Mouse (Mus musculus) heart, adult 8-10 months (tissue): ENCODE measurements at regions not wholly inside any gene's neighbourhood (a gene's known extent, or its start where the extent isn't known, plus 50 kb on each side); places are given as distances from the start of the nearest gene placed in this dataset.

Source experiments
- DNase-seq: peaks from one replicate; pipeline ENCODE4 v3.0.0; 2022; ENCODE audit warnings: low spot score

GRCm38 (mm10) chr8:36304809-36305208 is 539.2 kb downstream of the Gm19410 start:
- DNase-seq, result no peak

- DNase-seq, result no peak
These were observed 540.7 kb downstream of the Gm19410 start for GRCm38 (mm10) chr8:36306336-36306735.

GRCm38 (mm10) chr8:36307496-36307895 is 541.9 kb downstream of the Gm19410 start:
- no peak for DNase-seq

- DNase-seq, result no peak
These were observed 542.5 kb downstream of the Gm19410 start for GRCm38 (mm10) chr8:36308056-36308455.

GRCm38 (mm10) chr8:36309326-36309725 is 543.7 kb downstream of the Gm19410 start:
- no peak for DNase-seq

- peak; percentile 38 for DNase-seq
These were observed 544.4 kb downstream of the Gm19410 start for GRCm38 (mm10) chr8:36309952-36310351.

GRCm38 (mm10) chr8:36311734-36312133 is 546.1 kb downstream of the Gm19410 start:
- DNase-seq, result no peak

GRCm38 (mm10) chr8:36312963-36313362 is 547.4 kb downstream of the Gm19410 start:
- DNase-seq, result no peak

GRCm38 (mm10) chr8:36318396-36318795 is 552.8 kb downstream of the Gm19410 start:
- no peak for DNase-seq

- DNase-seq, result no peak
These were observed 553.3 kb downstream of the Gm19410 start for GRCm38 (mm10) chr8:36318884-36319283.

- no peak for DNase-seq
These were observed 553.8 kb downstream of the Gm19410 start for GRCm38 (mm10) chr8:36319314-36319959.

GRCm38 (mm10) chr8:36322125-36322524 is 556.5 kb downstream of the Gm19410 start:
- no peak for DNase-seq

GRCm38 (mm10) chr8:36322578-36322977 is 557.0 kb downstream of the Gm19410 start:
- DNase-seq, result no peak

- DNase-seq, result no peak
These were observed 573.0 kb downstream of the Gm19410 start for GRCm38 (mm10) chr8:36338628-36339027.

GRCm38 (mm10) chr8:36339449-36339848 is 573.9 kb downstream of the Gm19410 start:
- DNase-seq, result no peak

GRCm38 (mm10) chr8:36340454-36340853 is 574.9 kb downstream of the Gm19410 start:
- no peak for DNase-seq

GRCm38 (mm10) chr8:36341965-36342364 is 576.4 kb downstream of the Gm19410 start:
- DNase-seq, result no peak

- no peak for DNase-seq
These were observed 577.1 kb downstream of the Gm19410 start for GRCm38 (mm10) chr8:36342650-36343049.

- DNase-seq, result peak; percentile 85
These were observed 581.2 kb downstream of the Gm19410 start for GRCm38 (mm10) chr8:36346682-36347324.

GRCm38 (mm10) chr8:36348067-36348466 is 582.5 kb downstream of the Gm19410 start:
- no peak for DNase-seq

- no peak for DNase-seq
These were observed 589.3 kb downstream of the Gm19410 start for GRCm38 (mm10) chr8:36354926-36355325.

- no peak for DNase-seq
These were observed 593.4 kb downstream of the Gm19410 start for GRCm38 (mm10) chr8:36358998-36359397.

- DNase-seq, result peak; percentile 78
These were observed 595.7 kb downstream of the Gm19410 start for GRCm38 (mm10) chr8:36361255-36361654.
